Mouse (Mus musculus) lung, embryonic 14.5 days (tissue): ENCODE data around the gene Gpbp1. TPM values are rescaled to one million over a fixed set of nuclear protein-coding genes. Genes with fewer than 3 reads are reported as not detected.

Experiments
- ATAC-seq: fragments of 200-750 bp; cut with Nextera tagmentation; 2 replicates; pipeline ENCODE4 v1.8.0; 2017; ENCODE audit warnings: mild to moderate bottlenecking, moderate TSS enrichment, moderate library complexity; ENCODE audit not compliant: insufficient read depth
- DNase-seq: peaks from one replicate; pipeline ENCODE4 v3.0.0-alpha.2; 2015
- H3K27ac ChIP-seq: fragments of 300-500 bp; sonication (generic); 2 replicates; pipeline ENCODE4 v1.5.1; 2014; ENCODE audit warnings: low read depth, mild to moderate bottlenecking, moderate library complexity
- H3K27me3 ChIP-seq: fragments of 300-500 bp; sonication (generic); 2 replicates; pipeline ENCODE4 v1.6.1; 2014; ENCODE audit warnings: low read length, control low read depth; ENCODE audit not compliant: insufficient read depth
- H3K36me3 ChIP-seq: fragments of 300-500 bp; sonication (generic); 2 replicates; pipeline ENCODE4 v1.6.1; 2014; ENCODE audit warnings: control low read depth; ENCODE audit not compliant: insufficient read depth
- H3K4me1 ChIP-seq: fragments of 300-500 bp; sonication (generic); 2 replicates; pipeline ENCODE4 v1.6.1; 2014; ENCODE audit warnings: antibody characterized with exemption, control low read depth; ENCODE audit not compliant: insufficient read depth
- H3K4me2 ChIP-seq: fragments of 300-500 bp; sonication (generic); 2 replicates; pipeline ENCODE4 v1.6.1; 2014; ENCODE audit warnings: mild to moderate bottlenecking
- H3K4me3 ChIP-seq: fragments of 300-500 bp; sonication (generic); 2 replicates; pipeline ENCODE4 v1.5.1; 2014; ENCODE audit warnings: low read depth, low read length
- H3K9ac ChIP-seq: fragments of 300-500 bp; sonication (generic); 2 replicates; pipeline ENCODE4 v1.6.1; 2014
- H3K9me3 ChIP-seq: fragments of 300-500 bp; sonication (generic); 2 replicates; pipeline ENCODE4 v1.6.1; 2016; ENCODE audit warnings: low read depth, low read length, control low read depth
- CTCF ChIP-seq: IDR thresholded peaks from 2 replicates; pipeline ENCODE4 v1.5.1; 2016; ENCODE audit warnings: antibody characterized with exemption, low read depth
- WGBS: fragments of 180-500 bp; shearing (Covaris S2); extraction: QIAGEN DNeasy Blood & Tissue Kit; methylation state at CpG from one replicate; pipeline ENCODE4 v1.1.7; 2014; 5-methylcytosine and 5-hydroxymethylcytosine counted together
- polyA plus RNA-seq: library from polyadenylated mRNA; unstranded; fragments of >200 nt; fragmentation: Nextera tagmentation; extraction: Ambion mirVana; gene quantifications from 2 replicates; pipeline ENCODE4 v1.2.1, GENCODE M21; 2014

Gene Gpbp1
- polyA plus RNA-seq, 1 experiment from 2014 or later: 92.2 TPM

DNA sequence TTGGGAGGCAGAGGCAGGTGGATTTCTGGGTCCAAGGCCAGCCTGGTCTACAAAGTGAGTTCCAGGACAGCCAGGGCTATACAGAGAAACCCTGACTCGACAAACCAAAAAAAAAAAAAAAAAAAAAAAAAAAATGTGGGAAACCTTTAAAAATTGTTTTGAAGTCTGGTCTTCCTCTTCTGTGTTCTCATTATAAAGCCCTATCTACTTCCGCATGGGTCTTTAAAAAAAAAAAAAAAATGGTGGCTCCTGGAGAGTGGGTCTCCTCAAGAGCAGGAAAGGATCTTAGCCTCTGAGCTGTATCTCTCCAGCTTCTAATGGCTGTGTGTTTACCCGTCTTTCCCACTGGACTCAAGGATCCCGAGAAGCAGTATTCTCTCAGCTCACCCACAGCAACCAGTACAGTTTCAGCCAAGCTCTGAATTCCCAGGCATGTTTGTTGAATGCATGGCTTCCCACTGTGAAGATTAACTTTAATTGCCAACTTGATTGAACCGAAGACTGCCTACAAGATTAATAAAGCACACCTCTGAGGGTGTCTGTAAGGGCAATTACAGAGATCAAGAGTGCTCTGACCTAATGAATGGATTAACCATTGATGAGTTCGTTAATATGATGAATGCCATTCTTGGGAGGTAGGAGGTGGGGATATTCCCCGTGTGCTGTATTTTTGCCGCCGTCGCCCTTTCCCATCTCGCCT is 4.6 kb upstream of the Gpbp1 start:
- Histone ChIP-seq H3K4me1 (no peaks in the 10 kb centered on the region), H3K27me3 (peaks cover 20% of the 10 kb centered on the region), H3K27ac (no peak overlapping the region), H3K36me3 (no peaks in the 10 kb centered on the region), H3K9ac (no peak overlapping the region), H3K4me2 (no peak overlapping the region), H3K9me3 (no peaks in the 10 kb centered on the region), H3K4me3 (no peak overlapping the region)
- no peak for ATAC-seq
- 68% methylated on average over 11 of the region's 11 CpGs for WGBS
- no peak for TF ChIP-seq CTCF
- no peak for DNase-seq

DNA sequence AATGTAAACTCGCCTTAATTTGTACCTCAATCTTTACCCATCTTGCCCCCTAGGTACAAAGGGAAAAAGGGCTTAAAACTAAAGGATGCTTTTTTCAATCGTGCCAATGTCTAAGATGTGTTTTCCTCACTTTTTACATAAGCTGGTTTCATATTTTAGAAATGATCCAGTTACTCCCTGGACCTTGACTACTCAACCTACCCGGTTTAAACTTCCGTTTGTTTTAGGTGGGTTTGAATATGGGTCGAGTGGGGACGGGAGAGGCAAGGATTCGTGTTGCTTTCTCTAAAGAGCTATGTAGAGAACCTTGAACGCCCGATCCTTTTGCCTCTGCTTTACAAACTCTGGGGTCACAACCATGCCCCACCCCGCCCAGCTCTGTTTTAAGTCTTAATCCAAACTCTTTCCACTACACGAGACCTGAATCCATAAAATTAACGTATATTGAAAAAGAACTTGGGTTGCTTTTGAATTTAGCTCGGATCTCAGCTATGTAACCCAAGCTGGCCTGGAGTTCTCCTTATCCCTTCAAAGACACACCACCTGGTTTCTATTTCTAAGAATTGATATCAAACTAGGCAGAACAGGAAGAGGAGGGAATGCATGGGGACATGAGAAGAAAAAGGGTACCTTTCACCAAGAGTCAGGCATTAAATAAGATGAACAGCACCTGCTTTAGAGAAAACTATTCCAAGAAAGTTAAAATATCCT is 1.3 kb upstream of the Gpbp1 start:
- TF ChIP-seq CTCF: no peak
- 22% methylated on average over 13 of the region's 13 CpGs for WGBS
- H3K4me2 ChIP-seq: peak overlapping the region; percentile 82
- H3K9me3 ChIP-seq: no peaks in the 10 kb centered on the region
- no peaks in the 10 kb centered on the region for H3K4me1 ChIP-seq
- DNase-seq (no peak), ATAC-seq (no peak)
- H3K4me3 ChIP-seq: peak overlapping the region; percentile 96
- no peak overlapping the region for H3K9ac ChIP-seq
- no peaks in the 10 kb centered on the region for H3K36me3 ChIP-seq
- H3K27ac ChIP-seq: no peak overlapping the region
- peaks cover 20% of the 10 kb centered on the region for H3K27me3 ChIP-seq

DNA sequence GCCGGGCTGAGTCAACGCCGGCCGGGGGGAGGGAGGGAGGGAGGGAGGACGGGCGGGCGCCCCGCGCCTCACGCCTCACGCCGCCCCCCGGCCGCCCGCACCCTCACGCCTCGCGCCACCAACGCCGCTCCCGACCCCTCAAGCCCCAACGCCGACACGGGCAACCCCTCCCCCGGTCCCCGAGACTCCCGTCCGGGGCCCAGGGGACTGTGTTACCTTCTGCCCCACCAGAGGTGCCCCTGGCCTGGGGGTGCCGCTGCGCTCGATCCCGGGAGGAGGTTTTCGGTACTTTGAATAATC is 459 bp downstream of the Gpbp1 start:
- 0% methylated on average over 12 of the region's 33 CpGs for WGBS

DNA sequence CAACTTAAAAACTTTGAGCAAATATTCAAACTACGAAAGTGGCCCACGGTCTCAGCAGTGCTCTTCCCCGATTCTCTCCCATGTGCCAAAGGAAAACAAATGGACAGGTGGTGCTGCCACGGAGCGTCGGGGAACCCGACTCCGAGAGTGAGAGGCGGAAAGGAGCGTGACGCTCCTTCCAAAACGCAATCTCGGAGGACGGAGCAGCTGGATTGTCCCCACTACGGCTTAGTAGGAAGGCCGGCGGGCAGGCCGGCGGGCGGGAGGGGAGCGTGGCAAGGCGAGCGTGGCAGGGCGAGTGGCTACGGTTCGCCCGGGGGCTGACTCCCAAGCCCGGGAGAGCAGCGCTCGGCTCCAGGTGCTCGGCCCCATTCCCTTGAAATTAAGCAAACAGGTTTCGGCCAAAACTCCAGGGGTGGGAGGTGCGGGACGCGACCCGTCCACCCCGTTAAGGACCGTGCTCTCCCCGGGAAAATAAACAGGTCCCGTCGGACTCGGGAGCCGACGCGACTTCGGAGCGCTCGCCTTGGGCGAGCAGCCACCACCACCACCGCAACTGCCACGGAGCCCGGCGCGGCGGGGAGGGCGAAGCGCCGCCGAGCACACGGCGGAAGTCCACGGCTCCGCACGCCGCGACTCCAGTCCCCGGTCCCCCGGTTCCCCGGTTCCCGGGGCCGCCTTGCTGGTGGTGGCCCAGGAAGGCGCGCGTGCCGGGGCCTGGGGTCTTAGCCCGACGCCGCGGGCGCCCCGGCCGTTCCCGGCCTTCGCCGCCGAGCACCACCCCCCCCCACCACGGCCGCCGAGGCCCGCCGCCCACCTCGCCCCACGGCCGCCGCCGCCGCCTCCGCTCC is 1.0 kb downstream of the Gpbp1 start:
- ATAC-seq: no peak; the same call in none of the 2 replicates
- Histone ChIP-seq H3K9ac (peak overlapping the region; percentile 98), H3K9me3 (no peaks in the 10 kb centered on the region), H3K36me3 (0 out of 2 replicates have a peak, but pooled peaks cover 3% of the 10 kb centered on the region), H3K4me1 (no peaks in the 10 kb centered on the region), H3K27ac (peak overlapping the region; percentile 98), H3K27me3 (peaks cover 20% of the 10 kb centered on the region), H3K4me3 (peak overlapping the region; percentile 96), H3K4me2 (peak overlapping the region; percentile 86)
- peak; percentile 62 for DNase-seq
- WGBS: under 1% methylated on average over 61 of the region's 98 CpGs
- no peak for TF ChIP-seq CTCF

More for the DNA sequence above, 459 bp downstream of the Gpbp1 start:
- Histone ChIP-seq H3K9me3 (no peaks in the 10 kb centered on the region), H3K4me1 (no peaks in the 10 kb centered on the region), H3K27ac (peak overlapping the region; percentile 98), H3K9ac (peak overlapping the region; percentile 98), H3K36me3 (no peaks in the 10 kb centered on the region), H3K27me3 (peaks cover 20% of the 10 kb centered on the region), H3K4me2 (peak overlapping the region; percentile 86), H3K4me3 (peak overlapping the region; percentile 96)
- no peak for TF ChIP-seq CTCF
- DNase-seq (no peak), ATAC-seq (no peak)

DNA sequence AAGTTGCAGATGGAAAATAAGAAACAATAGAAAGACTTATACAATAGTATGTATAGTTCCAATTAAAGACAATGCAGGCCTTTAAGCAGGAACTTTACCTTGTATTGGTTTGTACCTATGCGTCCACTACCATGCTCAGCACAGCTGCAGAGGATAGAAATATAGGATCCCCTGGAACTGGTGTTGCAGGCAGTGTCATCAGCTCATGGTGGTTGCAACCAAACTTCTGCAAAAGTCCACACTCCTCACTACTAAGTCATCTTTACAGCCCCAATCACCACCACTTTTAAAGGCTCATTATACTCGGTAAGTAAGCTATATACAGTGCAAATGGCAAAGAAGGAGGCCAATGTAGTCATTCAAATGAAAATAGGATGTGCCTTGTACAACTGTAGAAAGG is 12.2 kb downstream of the Gpbp1 start:
- Histone ChIP-seq H3K27me3 (no peaks in the 10 kb centered on the region), H3K4me2 (no peak overlapping the region), H3K4me3 (no peak overlapping the region), H3K27ac (no peak overlapping the region), H3K36me3 (peaks cover 20% of the 10 kb centered on the region; the same call in 1 of the 2 replicates), H3K9me3 (no peaks in the 10 kb centered on the region), H3K9ac (no peak overlapping the region), H3K4me1 (no peaks in the 10 kb centered on the region)
- no peak for DNase-seq
- no peak for TF ChIP-seq CTCF
- ATAC-seq: no peak
- 82% methylated on average over 2 of the region's 2 CpGs for WGBS

DNA sequence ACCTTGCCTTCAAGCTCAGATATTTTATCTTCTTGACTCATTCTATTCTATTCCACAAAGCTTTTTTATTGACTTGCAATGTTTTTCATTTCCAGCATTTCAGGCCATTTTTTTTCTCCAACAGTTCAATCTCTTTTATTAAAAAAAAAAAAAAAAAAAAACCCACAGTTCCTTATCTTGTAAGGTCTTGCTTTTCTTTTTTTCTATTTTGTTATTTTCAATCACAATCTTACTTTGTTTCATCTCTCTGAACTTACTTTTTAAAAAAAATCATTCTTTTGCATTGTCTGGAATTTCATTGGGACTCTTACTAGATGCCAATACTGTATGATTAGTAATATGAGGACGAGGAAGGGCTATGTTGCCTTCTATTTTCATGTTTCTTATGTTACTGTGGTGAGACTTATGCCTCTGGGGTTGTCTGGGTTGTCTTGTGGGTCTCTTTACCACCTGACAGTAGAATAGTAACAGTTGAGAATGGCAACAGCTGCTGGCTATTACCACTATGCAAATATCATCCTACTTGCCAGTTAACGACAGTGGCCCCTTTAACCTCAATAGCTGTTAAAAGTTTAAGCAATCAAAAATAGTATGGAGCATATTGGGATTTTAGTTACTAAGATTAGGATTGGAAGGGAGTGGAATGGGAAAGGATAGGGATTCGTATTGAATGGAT is 19.2 kb downstream of the Gpbp1 start:
- Histone ChIP-seq H3K27me3 (no peaks in the 10 kb centered on the region), H3K4me1 (no peaks in the 10 kb centered on the region), H3K4me3 (no peak overlapping the region), H3K9me3 (no peaks in the 10 kb centered on the region), H3K36me3 (peaks cover 20% of the 10 kb centered on the region), H3K9ac (no peak overlapping the region), H3K4me2 (no peak overlapping the region), H3K27ac (no peak overlapping the region)
- no peak for ATAC-seq
- no peak for TF ChIP-seq CTCF
- 81% methylated on average over 3 of the region's 3 CpGs for WGBS
- no peak for DNase-seq

DNA sequence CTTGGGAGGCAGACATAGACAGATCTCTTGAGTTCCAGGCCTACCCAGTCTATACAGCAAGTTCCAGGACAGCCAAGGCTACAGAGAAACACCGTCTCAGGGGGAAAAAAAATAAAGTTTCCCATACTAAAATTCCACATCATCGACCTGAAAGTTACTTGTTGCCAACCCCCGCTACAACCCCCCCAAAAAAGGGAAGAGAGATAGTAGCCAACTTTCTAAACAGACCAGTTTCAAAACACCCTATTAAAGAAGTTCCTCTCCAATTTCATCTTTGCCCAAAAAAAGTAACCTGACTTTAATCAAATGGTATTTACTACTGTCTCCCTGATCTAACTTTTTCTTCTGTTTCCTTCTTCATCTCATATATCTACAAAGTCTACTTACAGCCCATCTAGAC is 22.6 kb downstream of the Gpbp1 start:
- no peak overlapping the region for H3K4me2 ChIP-seq
- no peaks in the 10 kb centered on the region for H3K4me1 ChIP-seq
- H3K4me3 ChIP-seq: no peak overlapping the region
- no peak for TF ChIP-seq CTCF
- H3K9ac ChIP-seq: no peak overlapping the region
- H3K9me3 ChIP-seq: no peaks in the 10 kb centered on the region
- WGBS: 80% methylated on average over 3 of the region's 3 CpGs
- H3K36me3 ChIP-seq: peaks cover 35% of the 10 kb centered on the region
- DNase-seq: no peak
- no peak overlapping the region for H3K27ac ChIP-seq
- no peaks in the 10 kb centered on the region for H3K27me3 ChIP-seq
- ATAC-seq: no peak
